Mouse (Mus musculus) neural tube, embryonic 12.5 days (tissue): ENCODE data around the gene Ccdc36. TPM values are rescaled to one million over a fixed set of nuclear protein-coding genes. Genes with fewer than 3 reads are reported as not detected.

ENCODE experiments used
- ATAC-seq: fragments of 200-750 bp; cut with Nextera tagmentation; 2 replicates; pipeline ENCODE4 v1.8.0; 2017; ENCODE audit warnings: low read depth, mild to moderate bottlenecking, moderate TSS enrichment, moderate library complexity; ENCODE audit not compliant: low FRiP score
- H3K27ac ChIP-seq: fragments of 300-500 bp; sonication (generic); 2 replicates; pipeline ENCODE4 v1.5.1; 2016
- H3K27me3 ChIP-seq: fragments of 300-500 bp; sonication (generic); replicated peaks from 2 replicates; pipeline ENCODE4 v1.6.1; 2016; ENCODE audit warnings: mild to moderate bottlenecking
- H3K36me3 ChIP-seq: fragments of 300-500 bp; sonication (generic); 2 replicates; pipeline ENCODE4 v1.6.1; 2016; ENCODE audit warnings: mild to moderate bottlenecking
- H3K4me1 ChIP-seq: fragments of 300-500 bp; sonication (generic); 2 replicates; pipeline ENCODE4 v1.6.1; 2016
- H3K4me2 ChIP-seq: fragments of 300-500 bp; sonication (generic); replicated peaks from 2 replicates; pipeline ENCODE4 v1.6.1; 2016; ENCODE audit warnings: mild to moderate bottlenecking
- H3K4me3 ChIP-seq: fragments of 300-500 bp; sonication (generic); 2 replicates; pipeline ENCODE4 v1.5.1; 2016
- H3K9ac ChIP-seq: fragments of 300-500 bp; sonication (generic); 2 replicates; pipeline ENCODE4 v1.6.1; 2016; ENCODE audit warnings: mild to moderate bottlenecking
- H3K9me3 ChIP-seq: fragments of 300-500 bp; sonication (generic); 2 replicates; pipeline ENCODE4 v1.6.1; 2016; ENCODE audit warnings: mild to moderate bottlenecking
- WGBS: fragments of 180-500 bp; shearing (Covaris S2); methylation state at CpG from one replicate; pipeline ENCODE4 v1.1.7; 2016; 5-methylcytosine and 5-hydroxymethylcytosine counted together
- polyA plus RNA-seq: library from polyadenylated mRNA; unstranded; fragments of >200 nt; fragmentation: Nextera tagmentation; extraction: Ambion mirVana; gene quantifications from 2 replicates; pipeline ENCODE4 v1.2.1, GENCODE M21; 2016

Ccdc36 gene
- polyA plus RNA-seq, 1 experiment from 2014 or later: 0.84 TPM

DNA sequence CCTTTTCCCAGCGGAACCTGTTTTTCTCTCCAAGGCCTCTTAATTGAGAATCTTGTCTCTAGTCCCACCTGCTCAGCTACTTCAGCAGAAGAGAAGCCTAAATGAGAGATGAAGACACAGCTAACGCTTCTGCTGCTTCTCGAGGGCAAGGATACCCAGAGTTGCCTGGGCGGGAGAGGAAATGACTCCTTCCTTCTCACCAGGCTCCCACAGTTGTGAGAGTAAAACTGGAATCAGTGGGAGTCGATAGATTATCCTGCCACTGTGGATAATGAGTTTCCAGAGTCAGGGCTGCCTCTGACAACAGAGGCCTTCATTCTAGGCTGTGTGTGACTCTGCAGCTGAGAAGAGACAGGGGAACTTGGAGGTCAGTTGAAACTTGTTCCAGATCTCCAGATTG lies 12.2 kb upstream of the Ccdc36 start:
- WGBS: 78% methylated on average over 5 of the region's 5 CpGs
- no peak for ATAC-seq
- Histone ChIP-seq H3K9ac (no peak overlapping the region), H3K4me1 (no peaks in the 10 kb centered on the region), H3K27ac (no peak overlapping the region), H3K4me2 (no peak overlapping the region), H3K27me3 (no peaks in the 10 kb centered on the region), H3K36me3 (no peaks in the 10 kb centered on the region), H3K4me3 (no peak overlapping the region), H3K9me3 (no peaks in the 10 kb centered on the region)

- Histone ChIP-seq H3K27ac (no peak overlapping the region), H3K9me3 (no peaks in the 10 kb centered on the region), H3K9ac (no peak overlapping the region), H3K36me3 (no peaks in the 10 kb centered on the region), H3K4me2 (no peak overlapping the region), H3K27me3 (no peaks in the 10 kb centered on the region), H3K4me1 (no peaks in the 10 kb centered on the region), H3K4me3 (no peak overlapping the region)
- no peak for ATAC-seq
- 86% methylated on average over 6 of the region's 6 CpGs for WGBS
Observed at GRCm38 (mm10) chr9:108439176-108439575, 10.9 kb upstream of the Ccdc36 start.

DNA sequence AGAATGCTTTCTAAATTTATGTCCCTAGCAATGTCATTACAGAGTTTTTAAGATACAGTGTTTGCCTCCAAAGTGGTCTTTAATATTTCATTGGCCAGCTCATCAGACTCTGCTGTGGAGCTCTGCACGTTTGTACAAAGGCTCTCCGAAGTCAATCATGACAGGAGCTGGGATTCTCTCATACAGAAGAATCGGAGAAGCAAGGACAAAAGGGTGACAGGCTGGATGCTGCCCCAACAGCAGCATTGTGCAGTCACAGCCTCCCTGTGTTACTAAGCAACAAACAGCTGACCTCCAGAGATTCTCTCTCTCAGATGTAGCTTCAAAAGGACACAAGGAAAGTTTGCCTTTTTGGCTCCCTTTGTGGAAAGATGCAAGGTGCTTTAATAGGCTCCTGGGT lies 7.9 kb upstream of the Ccdc36 start, which contains the start of gene BC048562:
TSS of gene BC048562 (plus strand) at position 301 of the 400 bp plus-strand sequence.
- Histone ChIP-seq H3K4me2 (no peak within 1 kb of the TSS), H3K36me3 (no peaks in the 10 kb centered on the region), H3K27ac (no peak within 1 kb of the TSS), H3K4me1 (no peaks in the 10 kb centered on the region), H3K4me3 (no peak within 1 kb of the TSS), H3K27me3 (no peaks in the 10 kb centered on the region), H3K9me3 (no peaks in the 10 kb centered on the region), H3K9ac (0 out of 2 replicates have a peak within 1 kb of the TSS, but pooled peaks have one; percentile 17)
- no peak for ATAC-seq
- 64% methylated on average over 3 of the region's 3 CpGs for WGBS

- Histone ChIP-seq H3K4me1 (no peaks in the 10 kb centered on the region), H3K27ac (no peak overlapping the region), H3K9me3 (no peaks in the 10 kb centered on the region), H3K27me3 (no peaks in the 10 kb centered on the region), H3K4me3 (no peak overlapping the region), H3K4me2 (peak overlapping the region; percentile 54), H3K36me3 (no peaks in the 10 kb centered on the region), H3K9ac (no peak overlapping the region)
- WGBS: 48% methylated on average over 32 of the region's 32 CpGs
- no peak for ATAC-seq
Observed at GRCm38 (mm10) chr9:108431431-108432067, 3.3 kb upstream of the Ccdc36 start.

DNA sequence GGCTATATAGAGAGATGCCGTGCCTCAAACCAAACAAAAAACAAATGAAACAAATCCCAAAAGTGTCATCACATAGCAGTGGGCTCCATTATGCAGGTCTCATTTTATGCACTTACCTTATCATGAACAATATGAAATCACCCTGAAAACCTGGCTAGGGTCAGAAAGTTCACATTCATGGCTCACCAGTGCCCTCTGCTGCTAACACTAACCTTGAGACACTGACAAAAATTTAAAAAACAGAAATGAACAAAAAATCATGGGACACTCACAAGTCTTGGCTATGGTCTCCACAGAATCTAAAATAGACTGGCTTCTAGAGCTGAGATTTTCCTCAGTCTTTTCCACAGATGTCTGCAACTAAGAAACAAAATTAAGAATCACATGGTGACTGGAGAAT lies 16.1 kb downstream of the Ccdc36 start:
- WGBS: 73% methylated on average over 1 of the region's 1 CpGs
- Histone ChIP-seq H3K9me3 (no peaks in the 10 kb centered on the region), H3K27me3 (no peaks in the 10 kb centered on the region), H3K36me3 (no peaks in the 10 kb centered on the region), H3K4me3 (no peak overlapping the region), H3K4me2 (no peak overlapping the region), H3K27ac (no peak overlapping the region), H3K4me1 (no peaks in the 10 kb centered on the region), H3K9ac (no peak overlapping the region)
- ATAC-seq: no peak

- WGBS: 74% methylated on average over 9 of the region's 9 CpGs
- Histone ChIP-seq H3K9ac (no peak overlapping the region), H3K27ac (no peak overlapping the region), H3K9me3 (no peaks in the 10 kb centered on the region), H3K4me2 (no peak overlapping the region), H3K4me1 (no peaks in the 10 kb centered on the region), H3K27me3 (no peaks in the 10 kb centered on the region), H3K36me3 (no peaks in the 10 kb centered on the region), H3K4me3 (no peak overlapping the region)
- ATAC-seq: no peak
Observed at GRCm38 (mm10) chr9:108411381-108411942, 16.8 kb downstream of the Ccdc36 start.

- Histone ChIP-seq H3K9ac (no peak overlapping the region), H3K4me3 (no peak overlapping the region), H3K27ac (no peak overlapping the region), H3K27me3 (no peaks in the 10 kb centered on the region), H3K4me1 (no peaks in the 10 kb centered on the region), H3K36me3 (no peaks in the 10 kb centered on the region), H3K4me2 (no peak overlapping the region), H3K9me3 (no peaks in the 10 kb centered on the region)
- no peak for ATAC-seq
- 90% methylated on average over 4 of the region's 4 CpGs for WGBS
Observed at GRCm38 (mm10) chr9:108409535-108409934, 18.7 kb downstream of the Ccdc36 start.

DNA sequence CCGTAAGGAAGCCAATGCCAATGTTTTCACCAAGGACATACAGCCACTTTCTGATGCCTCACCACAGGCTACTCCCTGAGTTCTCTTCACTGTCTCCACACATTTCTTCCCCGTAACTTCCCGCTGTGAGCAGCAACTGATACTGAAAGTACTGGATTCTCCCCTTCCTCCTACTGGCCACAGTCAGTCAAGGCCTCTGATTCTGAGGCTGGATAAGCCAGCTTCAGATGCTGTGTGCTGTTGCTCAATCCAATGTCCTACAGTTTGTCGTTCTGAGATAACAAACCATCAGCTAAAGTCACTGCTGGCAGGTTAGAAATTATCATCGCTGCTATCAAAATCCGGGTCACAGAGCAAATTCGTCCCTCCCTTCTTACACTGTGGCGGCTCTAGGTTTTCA lies 23.8 kb downstream of the Ccdc36 start:
- Histone ChIP-seq H3K27me3 (no peaks in the 10 kb centered on the region), H3K27ac (no peak overlapping the region), H3K9me3 (no peaks in the 10 kb centered on the region), H3K9ac (no peak overlapping the region), H3K4me2 (no peak overlapping the region), H3K36me3 (no peaks in the 10 kb centered on the region), H3K4me3 (no peak overlapping the region; the same call in 1 of the 2 replicates), H3K4me1 (no peaks in the 10 kb centered on the region; the same call in 1 of the 2 replicates)
- no peak for ATAC-seq
- 88% methylated on average over 8 of the region's 8 CpGs for WGBS

- H3K4me3 ChIP-seq: no peak overlapping the region
- no peaks in the 10 kb centered on the region for H3K36me3 ChIP-seq
- 83% methylated on average over 4 of the region's 4 CpGs for WGBS
- H3K9me3 ChIP-seq: no peaks in the 10 kb centered on the region
- no peaks in the 10 kb centered on the region; the same call in 1 of the 2 replicates for H3K4me1 ChIP-seq
- H3K27me3 ChIP-seq: no peaks in the 10 kb centered on the region
- ATAC-seq: no peak
- H3K4me2 ChIP-seq: no peak overlapping the region
- no peak overlapping the region for H3K27ac ChIP-seq
- H3K9ac ChIP-seq: no peak overlapping the region
Observed at GRCm38 (mm10) chr9:108403081-108403480, 25.2 kb downstream of the Ccdc36 start.

GRCm38 (mm10) chr9:108401186-108401960 lies 26.9 kb downstream of the Ccdc36 start:
- no peaks in the 10 kb centered on the region; the same call in 1 of the 2 replicates for H3K4me1 ChIP-seq
- no peak for ATAC-seq
- H3K36me3 ChIP-seq: no peaks in the 10 kb centered on the region
- H3K4me2 ChIP-seq: no peak overlapping the region
- H3K27me3 ChIP-seq: no peaks in the 10 kb centered on the region
- H3K4me3 ChIP-seq: no peak overlapping the region
- no peak overlapping the region for H3K9ac ChIP-seq
- WGBS: 57% methylated on average over 7 of the region's 7 CpGs
- no peaks in the 10 kb centered on the region for H3K9me3 ChIP-seq
- no peak overlapping the region for H3K27ac ChIP-seq

- Histone ChIP-seq H3K27ac (no peak overlapping the region), H3K4me3 (no peak overlapping the region), H3K9me3 (no peaks in the 10 kb centered on the region), H3K9ac (no peak overlapping the region), H3K4me1 (no peaks in the 10 kb centered on the region; the same call in 1 of the 2 replicates), H3K27me3 (no peaks in the 10 kb centered on the region), H3K4me2 (no peak overlapping the region), H3K36me3 (peaks cover 10% of the 10 kb centered on the region)
- 95% methylated on average over 3 of the region's 3 CpGs for WGBS
- ATAC-seq: no peak
Observed at GRCm38 (mm10) chr9:108398324-108398723, 30.0 kb downstream of the Ccdc36 start.

DNA sequence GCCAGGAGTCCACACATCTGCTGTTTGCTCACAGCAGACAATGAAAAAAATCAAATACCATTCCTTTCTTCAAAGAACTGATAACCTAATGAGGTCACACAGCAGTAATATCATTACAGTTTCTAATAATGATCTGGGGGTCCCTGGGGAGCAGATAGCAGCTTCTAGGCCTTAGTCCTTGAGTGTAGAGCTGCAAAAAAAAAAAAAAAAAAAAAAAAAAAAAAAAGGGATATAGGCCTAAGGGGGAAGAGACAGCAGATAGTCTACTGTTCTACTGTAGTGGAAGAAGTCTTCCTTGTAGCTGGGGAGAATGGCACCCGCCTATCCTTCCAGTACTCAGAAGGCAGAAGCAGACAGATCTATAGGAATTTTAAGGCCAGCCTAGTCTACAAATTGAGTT lies 32.9 kb downstream of the Ccdc36 start:
- ATAC-seq: no peak
- no peak overlapping the region for H3K9ac ChIP-seq
- no peaks in the 10 kb centered on the region for H3K9me3 ChIP-seq
- no peak overlapping the region for H3K4me3 ChIP-seq
- WGBS: 91% methylated on average over 1 of the region's 1 CpGs
- H3K27ac ChIP-seq: no peak overlapping the region
- H3K4me1 ChIP-seq: no peaks in the 10 kb centered on the region
- no peaks in the 10 kb centered on the region for H3K27me3 ChIP-seq
- H3K36me3 ChIP-seq: peaks cover 38% of the 10 kb centered on the region
- H3K4me2 ChIP-seq: no peak overlapping the region
